In the genomic region with DNA sequence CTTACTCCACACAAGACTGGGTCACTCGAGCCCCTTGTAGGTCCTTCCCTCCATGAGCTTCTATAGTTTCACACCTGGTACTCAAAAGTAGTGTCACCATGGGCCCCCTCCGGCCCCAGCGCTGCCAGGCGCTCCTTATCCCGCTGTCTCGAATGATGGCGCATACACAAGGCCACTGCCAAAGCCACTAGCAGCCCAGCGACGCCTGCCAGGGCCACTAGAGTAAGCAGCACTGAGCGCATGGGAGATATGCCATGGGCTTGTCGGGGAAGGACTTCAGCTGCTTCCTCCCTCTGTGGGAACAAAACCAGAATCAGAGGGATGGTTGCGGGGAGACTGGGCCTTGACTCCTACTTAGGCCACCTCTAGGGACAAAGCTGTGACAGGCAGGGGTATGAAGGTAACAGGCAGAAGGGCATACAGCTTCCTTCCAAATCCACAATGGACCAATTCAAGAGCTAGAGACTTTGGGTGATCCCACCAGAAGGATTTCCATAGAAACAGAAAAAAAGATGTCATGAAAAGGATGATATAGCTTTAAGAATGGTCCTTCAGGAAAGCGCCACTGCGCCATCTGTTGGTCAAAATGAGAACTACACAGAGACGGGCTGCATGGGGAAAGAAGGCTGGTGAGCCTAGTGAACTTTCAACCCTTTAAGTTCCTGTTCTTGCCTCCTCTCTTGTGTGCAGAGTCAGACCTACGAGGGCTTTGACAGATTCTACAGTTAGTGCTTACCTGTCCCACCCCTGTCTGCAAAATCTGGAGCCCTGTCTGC, we compare ENCODE assay signal across 9 mouse cellular contexts. TPM values are rescaled to one million over a fixed set of nuclear protein-coding genes. Genes with fewer than 3 reads are reported as not detected.
DNase-seq lines count a peak whose midpoint lies in the region; TF ChIP-seq lines count a peak whose summit lies in the region.
"Had no signal": no experiment of that assay in that cellular context is flagged by ENCODE, and none has a peak within 500 bp of the region (broad histone marks: within the 10 kb centered on the region; RNA-seq: fewer than 3 reads in every experiment).

No protein-coding gene starts in this region.

- no peaks in the 10 kb centered on the region for H3K27me3 ChIP-seq in testis, adult 2 months (ENCODE audit: control insufficient read depth, insufficient read depth, low read length)

- TF ChIP-seq CTCF in testis, adult 2 months (IDR thresholded peaks at IDR 0.05; ENCODE audit: control insufficient read depth, insufficient read depth, insufficient replicate concordance, low read depth, low read length): peak; percentile 75; the same call in 1 of the 2 replicates

- no peak overlapping the region for H3K27ac ChIP-seq in testis, adult 2 months (ENCODE audit: control insufficient read depth, insufficient read depth, low read depth, low read length)
- H3K27ac ChIP-seq: liver, embryonic 15.5 days had no signal

- intact Hi-C loops in heart, postnatal 25 days (cut with DNase I): loop anchor here (5.0 kb wide), 2 partner anchors 63 to 307 kb away; partner anchors contain the start of gene Dnpep
- intact Hi-C loops in heart, postnatal 14 days (cut with DNase I): loop anchor here (2.0 to 10.0 kb wide), 5 partner anchors 19 to 309 kb away; partner anchors contain the start of gene Abcb6
- intact Hi-C loops in left cerebral cortex, postnatal 25 days (cut with DNase I): no loop called here

- peaks cover 18% of the 10 kb centered on the region for H3K4me1 ChIP-seq in testis, adult 2 months (ENCODE audit: control insufficient read depth, insufficient read depth, low read length)

- H3K36me3 ChIP-seq in testis, adult 2 months (ENCODE audit: control insufficient read depth, insufficient read depth, low read length): no peaks in the 10 kb centered on the region
- H3K36me3 ChIP-seq: liver, embryonic 15.5 days had no signal

- peak; percentile 77 for DNase-seq in heart, adult 8-10 months (ENCODE audit: low spot score)
- DNase-seq in heart, postnatal 25 days (ENCODE audit: low spot score): no peak
- DNase-seq in adipocyte (ENCODE audit: low spot score): peak; percentile 89
- DNase-seq in embryo, embryonic 10.5 days (ENCODE audit: low spot score): peak; percentile 89
- peak; percentile 79 to 92 for DNase-seq in heart, postnatal 14 days
- DNase-seq in left cerebral cortex, postnatal 25 days (ENCODE audit: low spot score in 2 of 2): peak; percentile 85 to 88
- DNase-seq in naive thymus-derived CD4-positive, alpha-beta T cell, adult 2 months (ENCODE audit: low read depth): peak; percentile 92

- H3K4me3 ChIP-seq in testis, adult 2 months (ENCODE audit: control insufficient read depth, low read depth, low read length): peak overlapping the region; percentile 75
- H3K4me3 ChIP-seq: liver, embryonic 15.5 days had no signal

- no peak for TF ChIP-seq POLR2A in testis, adult 2 months (IDR thresholded peaks at IDR 0.05; ENCODE audit: control insufficient read depth, low read depth, low read length)

RNA-seq across cellular contexts. Expression of gene Ptprn, which starts 10.3 kb away (rescaled TPM):
- total RNA-seq in heart, adult 8-10 months (2022): 1 to 10 TPM; 1.4 to 3.2 (median 1.8) TPM
- total RNA-seq in heart, postnatal 25 days (2021): under 1 TPM; 0.86 to 0.92 TPM
- total RNA-seq in heart, postnatal 14 days (2021): under 1 TPM; 0.44 to 0.60 TPM
- total RNA-seq in left cerebral cortex, postnatal 25 days (2021): 100 to 1,000 TPM; 491 to 494 TPM
- 0.41 and 0.49 TPM in 2 replicates for polyA plus RNA-seq in testis, adult 2 months (2012; rRNA removed)

RNA-seq across cellular contexts. Expression of gene Dnajb2, which starts 17.8 kb away (rescaled TPM):
- total RNA-seq in heart, adult 8-10 months (2022): 100 to 1,000 TPM; 102 to 135 (median 117) TPM
- total RNA-seq in heart, postnatal 25 days (2021): 100 to 1,000 TPM in 1 of 2 experiments, 10 to 100 TPM in 1; 90.4 to 100 TPM
- total RNA-seq in heart, postnatal 14 days (2021): 10 to 100 TPM; 66.4 to 74.6 TPM
- 10 to 100 TPM; 86.2 to 91.0 TPM for total RNA-seq in left cerebral cortex, postnatal 25 days (2021)
- polyA plus RNA-seq in testis, adult 2 months (2012; rRNA removed): 298 and 299 TPM in 2 replicates

RNA-seq across cellular contexts. Expression of gene A630095N17Rik, which starts 22.1 kb away (rescaled TPM):
- not detected for total RNA-seq in heart, adult 8-10 months (2022)
- total RNA-seq in heart, postnatal 25 days (2021): not detected
- not detected for total RNA-seq in heart, postnatal 14 days (2021)
- not detected for total RNA-seq in left cerebral cortex, postnatal 25 days (2021)
- polyA plus RNA-seq in testis, adult 2 months (2012; rRNA removed): 10.2 and 12.7 TPM in 2 replicates
- polyA plus RNA-seq: liver, embryonic 15.5 days had no signal

RNA-seq across cellular contexts. Expression of gene Resp18, which starts 24.2 kb away (rescaled TPM):
- not detected for total RNA-seq in heart, adult 8-10 months (2022)
- total RNA-seq in heart, postnatal 25 days (2021): not detected
- not detected for total RNA-seq in heart, postnatal 14 days (2021)
- 100 to 1,000 TPM; 115 to 126 TPM for total RNA-seq in left cerebral cortex, postnatal 25 days (2021)
- 0.20 TPM in 1 of 2 replicates, not detected in the other for polyA plus RNA-seq in testis, adult 2 months (2012; rRNA removed)
- polyA plus RNA-seq: liver, embryonic 15.5 days had no signal

RNA-seq across cellular contexts. Expression of gene Tuba4a, which starts 34.4 kb away (rescaled TPM):
- 1,000 to 10,000 TPM in 1 of 4 experiments, 100 to 1,000 TPM in 3; 786 to 1,317 (median 908) TPM for total RNA-seq in heart, adult 8-10 months (2022)
- 1,000 to 10,000 TPM; 1,036 to 1,088 TPM for total RNA-seq in heart, postnatal 25 days (2021)
- 100 to 1,000 TPM; 546 to 642 TPM for total RNA-seq in heart, postnatal 14 days (2021)
- total RNA-seq in left cerebral cortex, postnatal 25 days (2021): 100 to 1,000 TPM; 682 to 699 TPM
- 163 and 204 TPM in 2 replicates for polyA plus RNA-seq in testis, adult 2 months (2012; rRNA removed)

Comparison
In these comparisons a context has a peak if more than half of its experiments do, and no peak if none do; other contexts are left out.
1. RNA of gene Ptprn, which starts 10.3 kb away (total RNA-seq): 491 to 494 TPM in left cerebral cortex, postnatal 25 days; 1.4 to 3.2 TPM in heart, adult 8-10 months, 0.86 to 0.92 TPM in heart, postnatal 25 days and 0.44 to 0.60 TPM in heart, postnatal 14 days; every median in the first group is over 100 times any median in the second.